Mouse (Mus musculus): Measurements from ENCODE around the gene Lonp2.

Lonp2 gene

DNA sequence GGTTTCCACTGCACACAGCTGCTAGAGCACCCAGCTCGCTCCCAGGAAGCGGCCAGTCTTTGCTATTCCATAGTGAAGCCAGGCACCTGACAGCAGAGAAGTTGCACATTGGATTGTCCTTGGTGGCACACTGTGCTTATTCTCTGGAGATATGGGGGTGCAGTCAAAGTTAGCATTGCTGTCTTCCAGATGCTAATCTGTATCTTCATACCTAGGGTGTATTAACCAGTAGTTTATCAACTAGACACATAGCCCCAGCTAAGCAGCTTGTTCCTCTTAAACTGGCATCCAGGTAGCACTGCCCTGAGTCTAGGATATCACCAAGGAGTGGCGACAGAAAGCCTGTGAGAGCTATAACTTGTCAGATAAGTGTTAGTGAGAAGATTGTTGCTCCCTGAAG is 88.8 kb downstream of the Lonp2 start:
- no peak for DNase-seq (ENCODE audit: low read depth, low spot score)

DNA sequence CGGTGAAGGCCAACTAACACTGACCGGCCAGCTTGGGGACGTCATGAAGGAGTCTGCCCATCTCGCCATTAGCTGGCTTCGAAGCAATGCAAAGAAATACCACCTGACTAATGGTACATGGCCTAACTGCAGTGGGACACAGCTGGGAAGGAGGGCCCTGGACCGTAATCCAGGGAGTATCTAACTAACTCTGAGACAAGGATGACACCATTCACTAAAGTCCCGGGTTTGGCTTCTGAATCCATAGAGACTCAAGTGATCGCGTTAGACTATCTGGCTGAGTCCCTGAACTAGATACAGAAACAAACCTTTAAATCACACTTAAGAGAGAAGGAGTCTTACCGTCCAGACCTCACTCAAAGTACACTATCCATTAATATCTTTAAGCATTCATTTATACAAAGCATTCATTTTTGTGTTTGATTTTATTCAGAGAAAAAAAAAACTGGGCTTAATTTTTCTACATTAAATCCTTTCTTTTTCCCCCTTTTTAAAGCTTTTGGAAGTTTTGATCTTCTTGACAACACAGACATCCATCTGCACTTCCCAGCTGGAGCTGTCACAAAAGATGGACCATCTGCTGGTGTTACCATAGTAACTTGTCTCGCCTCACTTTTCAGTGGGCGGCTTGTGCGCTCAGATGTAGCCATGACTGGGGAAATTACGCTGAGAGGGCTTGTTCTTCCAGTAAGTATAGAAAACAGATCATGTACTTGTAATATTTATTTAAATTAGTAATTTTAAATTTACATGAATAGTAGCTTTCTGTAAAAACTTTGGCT is 89.8 kb downstream of the Lonp2 start:
- no peak for DNase-seq (ENCODE audit: low read depth, low spot score)

DNA sequence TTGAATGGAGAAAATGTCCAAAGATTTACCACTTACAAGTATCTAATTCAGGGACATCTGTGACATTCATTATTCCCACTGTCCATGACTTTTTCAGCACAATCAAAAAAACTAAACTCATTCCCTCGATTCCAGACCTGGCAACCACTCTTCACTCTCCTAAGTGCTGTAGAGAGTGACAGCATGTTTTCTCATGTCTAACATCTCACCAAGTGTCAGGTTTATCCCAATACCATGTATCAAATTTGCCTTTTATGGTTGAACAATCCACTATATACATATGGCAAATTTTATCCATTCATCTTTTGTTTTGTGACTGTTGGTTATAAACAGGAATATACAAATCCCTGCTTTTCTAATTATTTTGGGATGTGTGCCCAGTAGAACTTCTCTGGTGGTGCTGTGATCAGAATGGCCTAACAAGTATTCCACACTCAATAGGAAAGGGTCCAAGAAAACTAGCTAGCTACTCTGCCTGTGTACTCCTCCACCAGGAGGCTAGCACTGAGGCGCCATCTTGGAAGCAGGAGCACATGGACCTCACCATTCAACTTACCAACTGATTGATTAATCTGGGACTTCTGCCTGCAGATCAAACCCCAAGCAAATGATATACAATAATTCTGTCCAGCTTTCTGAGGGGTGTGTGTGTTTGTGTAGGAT is 94.6 kb downstream of the Lonp2 start:
- no peak for DNase-seq (ENCODE audit: low read depth, low spot score)

DNA sequence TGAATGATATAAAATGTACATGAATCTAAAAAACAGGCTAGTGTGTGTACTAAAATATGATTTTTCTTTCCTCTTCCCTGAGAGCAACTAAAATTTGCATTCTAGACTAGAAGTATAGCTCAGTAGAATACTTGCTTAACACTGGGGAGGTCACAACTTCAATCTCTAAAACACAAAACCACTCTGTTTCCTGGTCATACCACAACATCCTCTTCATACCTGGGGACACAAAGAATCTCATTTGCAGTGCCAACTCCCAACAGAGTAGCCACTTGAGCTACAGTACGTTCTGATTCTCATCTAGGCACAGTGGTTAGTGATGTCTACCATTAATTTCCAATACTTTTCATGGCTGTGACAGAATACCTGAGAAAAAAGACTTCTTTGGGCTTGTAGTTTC is 95.5 kb downstream of the Lonp2 start:
- DNase-seq (ENCODE audit: low read depth, low spot score) = peak; percentile 47

DNA sequence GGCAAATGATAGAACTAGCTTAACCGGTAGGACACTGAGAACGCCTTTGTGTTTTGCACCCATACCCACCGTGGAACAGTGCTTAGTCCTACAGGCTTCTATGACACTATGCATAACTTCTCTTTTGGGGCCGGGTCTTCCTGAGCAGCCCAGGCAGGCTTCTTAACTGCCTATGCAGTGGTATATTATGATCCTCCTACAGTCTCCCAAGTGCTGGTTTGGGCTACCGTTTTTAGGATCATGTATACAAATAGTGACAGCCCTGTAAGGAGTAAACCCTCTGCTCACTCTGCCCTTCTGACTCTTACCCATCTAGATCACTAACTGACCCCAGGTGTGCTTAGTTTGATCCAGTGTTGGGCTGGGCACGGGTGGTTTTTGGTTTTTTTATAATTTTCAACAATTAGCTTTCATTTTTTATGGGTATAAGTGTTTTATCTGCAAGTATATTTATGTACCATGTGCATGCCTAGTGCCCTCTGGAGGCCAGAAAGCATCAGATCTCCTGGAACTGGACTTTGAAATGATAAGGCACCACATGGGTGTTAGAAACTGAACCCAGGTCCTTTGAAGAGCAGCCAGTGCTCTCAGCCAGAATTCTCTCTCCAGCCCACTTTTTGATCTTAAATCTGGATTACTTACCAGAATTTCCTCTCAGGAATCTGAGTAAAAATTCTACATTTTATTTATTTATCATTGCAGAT is 97.1 kb downstream of the Lonp2 start:
- DNase-seq (ENCODE audit: low read depth, low spot score) = peak; percentile 38

DNA sequence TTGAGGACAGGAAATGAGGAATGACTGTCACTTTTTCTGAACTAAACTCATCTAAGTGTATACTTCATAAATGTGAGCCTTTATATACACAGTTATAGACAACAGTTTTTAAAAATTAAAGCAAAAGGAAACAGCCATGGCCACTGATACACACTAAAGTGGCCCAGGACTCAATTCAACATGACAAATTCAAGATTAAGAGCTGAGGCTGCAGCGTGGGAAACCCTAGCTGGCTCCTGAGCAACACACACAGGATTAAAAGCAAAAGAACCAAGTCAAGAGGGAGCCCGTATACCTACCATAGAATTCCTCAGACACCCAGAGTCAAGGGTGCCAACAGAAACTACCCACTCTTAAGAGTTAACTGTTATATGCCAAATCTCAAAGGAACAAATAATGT is 97.6 kb downstream of the Lonp2 start:
- DNase-seq (ENCODE audit: low read depth, low spot score) = no peak

DNA sequence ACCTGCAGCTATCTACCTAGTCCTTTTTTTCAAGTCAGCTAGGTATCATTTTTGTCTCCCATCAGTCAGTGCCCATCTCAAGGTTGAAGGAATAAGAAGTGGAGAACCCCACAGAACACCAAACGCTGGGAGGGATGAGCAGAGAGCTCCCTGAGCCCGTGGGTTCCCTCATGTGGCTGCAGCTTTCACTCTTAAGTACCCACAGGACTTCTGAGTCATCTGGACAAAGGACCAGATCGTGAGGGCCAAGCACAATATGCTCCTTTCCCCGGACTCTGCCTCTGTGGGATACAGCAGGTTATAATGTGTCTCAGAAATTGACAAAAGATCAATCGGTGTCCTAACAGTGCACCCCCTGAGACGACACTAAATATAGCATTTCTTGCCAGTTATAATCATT is 103.1 kb downstream of the Lonp2 start:
- no peak for DNase-seq (ENCODE audit: low read depth, low spot score)

DNA sequence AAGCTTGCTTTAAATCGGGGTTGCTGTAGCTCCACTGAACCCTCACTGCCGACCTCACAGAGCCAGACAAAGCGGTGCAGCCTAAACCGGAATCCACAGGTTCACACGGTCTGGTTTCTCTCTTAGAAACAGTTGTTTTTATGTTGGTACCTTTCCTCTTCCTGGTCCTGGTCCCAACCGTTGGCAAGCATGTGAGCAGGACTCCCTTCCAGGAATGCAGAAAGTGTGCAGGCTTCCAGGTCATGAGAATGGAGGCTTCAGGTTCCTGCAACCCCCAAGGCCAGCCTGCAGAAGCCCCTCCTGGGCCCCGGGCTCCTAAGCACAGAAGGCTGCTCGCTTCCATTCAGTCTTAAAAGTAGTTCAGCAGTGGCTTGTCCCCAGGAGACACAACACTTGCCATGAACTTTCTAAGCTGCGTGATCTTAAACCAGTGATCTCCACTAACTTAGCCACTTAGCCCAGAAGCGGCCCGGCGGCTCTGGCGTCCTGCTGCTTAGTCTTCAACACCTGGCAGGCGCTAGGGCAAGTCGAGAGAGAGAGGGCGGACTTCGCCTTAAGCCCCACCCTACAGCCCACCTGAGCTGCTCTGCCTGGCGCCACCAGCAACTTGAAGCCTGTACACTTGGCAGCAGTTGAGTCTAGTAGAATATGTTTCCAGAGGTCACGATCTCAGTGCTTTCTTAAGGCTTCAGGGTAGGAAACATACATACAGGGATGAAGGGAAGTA is 104.5 kb downstream of the Lonp2 start:
- DNase-seq (ENCODE audit: low read depth, low spot score) = peak; percentile 29

DNA sequence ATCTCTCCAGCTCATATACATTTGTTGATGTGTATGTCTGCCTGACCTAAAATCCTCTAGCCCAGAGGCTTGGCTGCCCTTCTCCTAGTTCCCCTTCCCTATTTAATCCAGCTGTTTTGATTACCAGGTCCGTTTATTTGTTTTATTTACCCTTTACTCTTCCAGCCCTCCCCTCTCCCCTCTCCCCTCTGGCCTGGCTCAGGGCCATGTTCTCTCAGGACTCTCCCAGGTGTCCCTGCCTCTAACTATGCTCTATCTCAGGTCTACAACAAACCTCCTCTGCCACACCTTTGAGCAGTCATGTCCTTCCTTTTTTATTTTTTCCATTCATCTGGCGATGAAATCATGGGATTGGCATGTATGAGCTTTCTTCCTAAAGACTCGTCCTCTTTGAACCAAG is 106.5 kb downstream of the Lonp2 start:
- no peak for DNase-seq (ENCODE audit: low read depth, low spot score)

DNA sequence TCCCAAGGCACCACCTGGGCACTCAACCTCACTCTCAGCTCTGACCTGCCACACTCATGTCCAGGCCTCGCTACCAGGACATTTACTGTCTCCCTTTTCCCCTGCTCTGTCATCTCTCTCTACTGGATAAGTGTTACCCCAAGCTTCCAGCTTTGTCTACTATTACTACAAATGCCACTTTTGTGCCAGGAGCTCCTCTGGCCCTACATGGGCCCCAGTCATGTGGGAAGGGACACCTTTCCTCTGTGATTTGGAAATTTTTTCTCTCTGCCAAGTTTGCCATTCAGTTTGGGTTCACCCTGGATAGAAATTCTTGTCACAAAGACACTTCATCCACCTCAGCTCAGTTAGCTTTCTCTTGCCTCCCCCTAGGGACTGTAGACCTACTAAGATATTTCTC is 107.0 kb downstream of the Lonp2 start:
- DNase-seq (ENCODE audit: low read depth, low spot score) = no peak

DNA sequence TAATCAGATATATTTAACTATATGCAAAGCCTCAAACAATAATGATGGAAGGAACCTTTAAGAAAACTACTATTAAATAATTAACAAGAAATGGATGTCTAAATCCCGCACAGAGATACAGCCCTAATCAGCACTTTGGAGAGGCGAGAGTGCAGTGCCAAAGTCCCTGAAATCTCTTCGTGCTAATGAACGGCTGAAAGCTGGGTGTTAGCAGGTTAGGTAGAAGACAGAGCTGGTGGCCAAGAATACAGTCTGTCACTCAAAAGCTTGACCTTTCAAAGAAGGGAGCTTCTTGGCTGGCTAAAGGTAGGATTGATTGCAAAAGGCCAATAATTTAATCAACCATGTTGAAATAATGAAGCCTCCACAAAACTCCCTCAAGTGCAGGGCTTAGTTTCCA is 110.3 kb downstream of the Lonp2 start:
- no peak for DNase-seq (ENCODE audit: low read depth, low spot score)

DNA sequence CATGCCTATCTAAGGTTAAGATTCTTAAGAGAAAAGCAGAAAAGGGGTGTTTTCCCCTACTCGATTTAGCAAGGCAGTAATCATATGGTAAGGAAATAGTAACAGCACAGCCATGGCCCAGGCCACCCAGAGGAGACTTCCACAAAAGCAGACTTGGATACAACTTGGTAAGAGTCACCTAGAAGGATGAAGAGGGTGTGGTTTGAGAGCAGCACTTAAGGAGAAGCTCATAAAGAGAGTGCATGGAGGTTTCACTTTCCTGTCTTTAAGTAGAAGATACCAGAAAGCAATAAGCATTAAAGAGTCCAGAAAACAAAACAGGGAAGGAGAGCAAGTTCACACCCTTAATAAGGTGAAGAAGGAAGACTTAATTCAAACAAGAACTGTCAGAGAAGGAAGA is 111.1 kb downstream of the Lonp2 start:
- DNase-seq (ENCODE audit: low read depth, low spot score) = no peak

DNA sequence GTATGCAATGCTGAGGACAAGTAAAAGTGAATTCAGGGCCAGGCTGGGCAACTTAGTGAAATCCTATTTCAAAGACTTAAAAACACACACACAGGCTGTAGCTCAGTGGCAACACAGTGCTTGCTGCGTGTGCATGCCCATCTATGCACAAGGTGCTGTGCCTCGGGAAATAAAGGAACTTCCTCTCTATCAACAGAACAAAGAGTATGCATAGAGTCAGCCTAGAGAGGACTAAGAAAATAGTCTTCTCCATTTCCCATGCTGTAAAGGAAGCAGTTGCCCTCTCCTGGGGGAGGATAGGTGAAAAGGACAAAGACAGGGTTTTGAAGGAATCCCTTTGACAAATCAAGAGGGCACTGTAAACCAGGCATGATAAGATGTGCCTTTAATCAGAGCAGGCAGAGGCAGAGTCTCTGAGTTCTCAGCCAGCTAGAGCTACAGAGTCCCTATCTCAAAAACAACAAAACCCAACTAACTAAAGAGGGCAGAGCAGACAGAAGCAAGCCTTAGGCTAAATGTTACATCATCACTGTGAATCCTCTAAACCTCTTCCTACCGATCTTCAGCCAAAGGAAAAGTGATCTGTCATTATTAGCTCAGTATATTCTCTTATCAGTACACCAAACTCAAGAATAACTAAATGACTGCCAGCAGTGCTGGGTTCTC is 111.7 kb downstream of the Lonp2 start:
- peak; percentile 48 for DNase-seq (ENCODE audit: low read depth, low spot score)

DNA sequence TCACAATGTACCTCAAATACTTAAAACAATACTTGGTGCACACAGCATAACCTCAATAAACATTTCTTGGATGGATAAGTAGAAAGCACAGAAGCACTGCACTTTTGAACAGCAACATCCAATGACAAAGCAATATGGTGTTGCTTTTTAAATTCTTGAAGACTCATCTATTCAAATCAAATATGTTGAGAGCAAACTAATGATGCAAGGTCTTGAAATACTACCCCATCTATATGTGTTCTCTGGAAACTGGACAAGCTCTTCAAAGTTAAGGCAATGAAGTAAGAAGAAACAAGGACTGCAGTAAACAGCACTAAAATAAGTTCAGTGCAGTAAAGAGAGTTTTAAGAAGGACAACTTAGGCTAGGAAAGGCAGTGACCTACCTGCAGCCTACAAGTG is 117.1 kb downstream of the Lonp2 start:
- DNase-seq (ENCODE audit: low read depth, low spot score) = no peak

DNA sequence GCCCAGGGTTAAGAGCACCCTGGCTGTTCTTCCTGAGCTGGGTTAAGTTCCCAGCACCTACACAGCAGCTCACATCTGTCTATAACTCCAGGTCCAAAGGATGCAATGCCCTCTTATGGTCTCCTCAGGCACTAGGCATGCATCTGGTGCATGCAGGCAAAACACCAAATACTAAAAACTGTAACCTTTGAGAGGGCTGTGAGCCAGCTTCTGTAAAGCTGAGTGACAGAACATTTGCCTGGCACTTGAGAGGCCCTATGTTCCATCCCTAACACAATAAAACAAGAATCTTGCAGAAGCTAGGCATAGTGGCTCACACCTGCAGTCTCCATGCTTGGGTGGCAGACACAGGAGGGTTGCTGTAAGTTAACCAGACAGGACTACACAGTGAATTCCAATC is 117.8 kb downstream of the Lonp2 start:
- no peak for DNase-seq (ENCODE audit: low read depth, low spot score)

DNA sequence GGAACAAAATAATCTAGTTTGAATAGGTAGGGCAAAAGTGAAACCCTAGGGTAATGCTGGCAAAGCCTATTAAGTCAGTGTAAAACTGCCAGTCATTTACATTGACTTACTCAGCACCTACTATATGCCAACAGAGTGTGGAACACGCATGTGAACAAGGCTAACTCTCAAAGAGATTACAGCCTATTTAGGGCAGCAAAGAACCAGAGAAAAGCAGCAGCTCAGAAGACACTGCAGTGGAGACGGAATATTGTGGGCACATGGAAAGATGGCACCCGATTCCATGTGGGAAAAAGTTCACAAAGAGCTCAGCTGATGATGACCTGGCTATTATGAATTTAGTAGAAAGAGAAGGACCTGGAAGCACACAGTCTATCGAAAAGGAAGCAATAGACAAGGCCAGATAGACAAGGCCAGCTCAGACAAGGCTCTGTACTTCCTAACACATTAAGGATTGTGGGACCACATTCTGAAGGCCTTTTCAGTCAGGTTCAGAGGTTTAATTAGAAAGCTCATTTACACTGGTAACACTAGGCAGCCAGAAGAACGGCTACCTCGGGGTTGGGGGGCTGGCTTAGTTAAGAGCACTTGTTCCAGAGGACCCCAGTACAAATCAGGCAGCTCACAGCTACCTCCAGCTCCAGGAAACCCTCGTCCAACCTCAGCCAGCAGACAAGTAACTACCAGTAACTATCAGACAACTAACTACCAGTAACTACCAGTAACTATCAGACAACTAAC is 118.9 kb downstream of the Lonp2 start:
- no peak for DNase-seq (ENCODE audit: low read depth, low spot score)

DNA sequence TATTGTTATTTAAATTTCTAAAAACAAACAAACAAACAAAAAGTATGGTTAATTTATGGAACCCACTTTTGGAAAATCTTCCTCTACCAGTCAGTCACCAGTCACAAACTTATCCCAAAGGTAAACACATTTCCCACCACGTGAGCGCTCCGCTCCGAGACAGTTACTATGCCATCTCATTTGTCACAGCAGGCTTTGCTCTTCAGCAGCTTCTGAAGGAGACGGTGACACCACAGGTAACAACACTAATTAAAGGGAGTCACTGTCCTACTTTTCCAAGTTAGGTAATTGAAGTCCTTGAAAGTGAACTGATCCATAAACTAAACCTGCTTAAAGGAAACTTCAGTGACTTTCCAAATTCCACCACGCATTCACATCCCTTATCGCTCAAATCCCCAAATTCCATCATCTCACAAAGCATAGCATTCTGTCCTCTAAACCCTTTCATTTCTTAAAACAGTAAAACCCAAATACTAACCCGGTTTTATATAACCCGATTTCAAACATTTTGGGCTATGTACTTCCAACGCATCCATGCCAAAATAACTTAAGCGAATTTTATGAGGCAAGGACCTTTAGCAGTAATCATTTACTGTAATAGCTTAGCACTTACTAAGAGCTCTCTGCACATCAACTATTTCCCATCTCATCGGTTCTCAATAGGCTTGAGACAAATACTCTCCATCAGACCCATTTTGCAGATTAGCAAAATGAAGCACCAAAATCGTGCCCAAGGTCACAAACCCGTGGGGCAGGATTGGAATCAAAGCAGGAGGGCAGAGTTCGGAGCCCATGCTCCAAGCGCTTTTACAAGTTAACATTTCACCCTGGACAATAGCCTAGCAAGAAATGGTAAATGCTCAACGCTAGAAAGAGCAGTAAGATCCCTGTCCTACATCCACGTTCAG is 120.7 kb downstream of the Lonp2 start:
- no peak for DNase-seq (ENCODE audit: low read depth, low spot score)

DNA sequence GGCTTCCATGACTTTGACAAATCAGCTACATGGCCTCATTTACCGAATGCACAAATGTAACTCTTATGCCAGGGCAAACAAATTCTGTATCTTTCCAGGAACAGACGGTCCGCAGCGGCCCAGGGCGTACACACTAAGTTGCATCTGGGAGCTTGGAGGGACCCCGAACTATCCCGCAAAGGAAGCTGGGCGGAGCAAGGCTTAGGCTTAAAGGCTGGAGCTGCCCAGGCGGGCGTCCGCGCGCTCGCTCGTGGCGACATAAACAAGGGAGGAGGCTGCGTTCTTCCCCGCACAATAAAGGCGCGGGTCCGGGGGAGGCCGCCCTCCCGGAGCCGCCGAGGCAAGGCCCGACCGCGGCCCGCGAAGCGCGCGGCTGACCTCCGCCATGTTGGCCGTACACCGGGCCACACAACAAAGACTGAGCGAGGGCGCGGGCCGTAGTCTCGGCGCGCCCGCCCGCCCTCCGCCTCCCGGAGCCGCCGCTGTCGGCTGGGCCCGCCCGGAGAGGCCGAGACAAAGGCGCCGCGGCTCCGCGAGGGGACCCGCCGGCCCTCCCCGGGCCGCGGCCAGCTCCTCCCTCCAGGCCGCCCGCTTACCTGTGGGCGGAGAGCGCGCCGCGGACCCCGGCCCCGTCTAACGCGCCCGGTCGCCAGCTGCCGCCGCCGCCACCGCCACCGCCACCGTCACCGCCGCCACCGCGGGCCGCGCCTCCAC is 121.5 kb downstream of the Lonp2 start, which contains the start of the genes Gm10638 and Siah1a:
Gene Gm10638 (plus strand): TSS at position 479 of the 714 bp plus-strand sequence.
Gene Siah1a (minus strand): TSS at position 714 of the 714 bp plus-strand sequence.
- DNase-seq (ENCODE audit: low read depth, low spot score) = no peak

DNA sequence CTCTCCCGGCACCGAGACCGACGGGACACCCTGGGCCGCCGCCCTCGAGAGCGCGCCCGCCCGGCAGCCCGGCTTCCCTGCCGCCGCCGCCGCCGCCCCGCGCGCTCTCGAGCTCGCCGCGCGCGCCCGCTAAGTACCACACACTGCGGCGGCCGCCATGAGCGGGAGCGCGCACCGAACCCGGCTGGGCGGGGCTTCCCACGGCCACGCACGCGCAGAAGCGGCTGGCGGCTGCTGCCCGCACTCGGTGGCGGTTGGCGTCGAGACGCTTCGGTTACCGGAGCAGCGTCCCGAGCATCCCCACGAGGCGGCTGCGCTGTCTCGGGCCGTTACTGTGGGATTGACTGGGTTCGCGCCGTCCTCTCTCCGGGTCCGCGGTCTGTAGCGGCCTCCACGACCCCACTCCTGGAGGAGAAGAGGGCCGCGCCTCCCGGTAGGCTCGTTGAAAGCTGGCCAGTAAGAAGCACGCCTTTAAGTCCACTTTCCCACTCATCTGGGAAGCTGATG is 122.1 kb downstream of the Lonp2 start:
- peak; percentile 95 for DNase-seq (ENCODE audit: low read depth, low spot score)

All from CD4-positive helper T cell, adult 2 months (primary cell).